Mouse (Mus musculus): Measurements from ENCODE around the gene 4933411K16Rik.

- TF ChIP-seq CTCF (IDR thresholded peaks at IDR 0.05; ENCODE audit: control insufficient read depth, insufficient read depth, low read length): no peak
- TF ChIP-seq POLR2A (IDR thresholded peaks at IDR 0.05; ENCODE audit: borderline replicate concordance, control insufficient read depth, low read depth, low read length): no peak
Measured at GRCm38 (mm10) chr19:42079950-42080349, 27.9 kb downstream of the 4933411K16Rik start.
